Mouse (Mus musculus) embryonic fibroblast, embryonic 13.5 days (primary cell): Measurements from ENCODE around the gene Mafg.

Source experiments
- CTCF ChIP-seq: IDR thresholded peaks from 2 replicates; pipeline ENCODE4 v1.5.1; 2011; ENCODE audit warnings: mild to moderate bottlenecking, control low read depth, low read length, moderate library complexity, borderline replicate concordance; ENCODE audit not compliant: insufficient read depth
- POLR2A ChIP-seq: IDR thresholded peaks from 2 replicates; pipeline ENCODE4 v1.6.1; 2011; ENCODE audit warnings: low read depth, mild to moderate bottlenecking, control low read depth, low read length, moderate library complexity

DNA sequence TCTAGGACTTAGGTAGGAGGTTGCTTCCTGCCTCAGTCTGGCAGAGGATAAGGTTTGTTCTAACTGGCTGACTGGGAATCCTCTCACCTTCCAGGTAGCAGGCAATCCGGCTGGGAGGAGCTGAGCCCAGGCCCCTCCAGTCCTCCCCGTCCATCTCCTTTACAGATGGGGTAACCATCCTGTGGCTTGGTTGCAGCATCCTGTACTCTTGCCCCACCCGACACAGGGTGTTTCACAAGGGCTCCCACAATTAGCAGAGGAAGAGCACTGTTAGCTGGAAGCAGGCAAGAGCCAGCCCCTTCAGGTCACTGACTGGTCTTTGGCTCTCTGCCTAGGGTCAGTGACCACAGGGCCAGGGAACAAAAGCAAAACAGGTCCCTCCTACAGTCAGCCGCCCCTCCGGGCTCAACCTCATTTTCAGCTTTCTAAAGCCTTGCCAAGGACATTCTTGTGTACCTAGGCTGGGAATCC, 3.0 kb downstream of the Mafg start:
- TF ChIP-seq CTCF = no peak
- no peak for TF ChIP-seq POLR2A
